Mouse (Mus musculus): ENCODE measurements at regions not wholly inside any gene's neighbourhood (a gene's known extent, or its start where the extent isn't known, plus 50 kb on each side); places are given as distances from the start of the nearest gene placed in this dataset.

- no peaks in the 10 kb centered on the region for H3K4me1 ChIP-seq (replicated peaks; ENCODE audit: control insufficient read depth, insufficient read depth)
- H3K27ac ChIP-seq (replicated peaks) = no peak overlapping the region
- WGBS = 90% methylated on average over 2 of the region's 2 CpGs
- TF ChIP-seq CTCF (IDR thresholded peaks at IDR 0.05; ENCODE audit: low read depth) (no peak), EP300 (optimal IDR thresholded peaks at IDR 0.05) (no peak)
- no peak overlapping the region for H3K4me3 ChIP-seq (ENCODE audit: low read depth, low read length)
- no peaks in the 10 kb centered on the region for H3K36me3 ChIP-seq (ENCODE audit: control insufficient read depth, insufficient read depth, low read length)
- H3K9me3 ChIP-seq (ENCODE audit: control insufficient read depth, low read length) = no peaks in the 10 kb centered on the region
- DNase-seq (ENCODE audit: low spot score) = no peak
- H3K27me3 ChIP-seq (ENCODE audit: control insufficient read depth, insufficient read depth, low read length) = no peaks in the 10 kb centered on the region
- H3K9ac ChIP-seq (ENCODE audit: low read length) = no peak overlapping the region
- H3K4me2 ChIP-seq (replicated peaks; ENCODE audit: low read depth) = no peak overlapping the region
- ATAC-seq (ENCODE audit: low FRiP score, low TSS enrichment) = no peak
These were observed 705.7 kb downstream of the Diaph3 start for GRCm38 (mm10) chr14:86435345-86435744.

- no peaks in the 10 kb centered on the region for H3K36me3 ChIP-seq (ENCODE audit: control insufficient read depth, insufficient read depth, low read length)
- WGBS = 49% methylated on average over 6 of the region's 6 CpGs
- DNase-seq (ENCODE audit: low spot score) (no peak), ATAC-seq (ENCODE audit: low FRiP score, low TSS enrichment) (no peak)
- H3K4me2 ChIP-seq (replicated peaks; ENCODE audit: low read depth) = no peak overlapping the region
- H3K9ac ChIP-seq (ENCODE audit: low read length) = no peak overlapping the region
- no peaks in the 10 kb centered on the region for H3K27me3 ChIP-seq (ENCODE audit: control insufficient read depth, insufficient read depth, low read length)
- H3K27ac ChIP-seq (replicated peaks) = no peak overlapping the region
- TF ChIP-seq EP300 (optimal IDR thresholded peaks at IDR 0.05) = no peak
- no peak for TF ChIP-seq CTCF (IDR thresholded peaks at IDR 0.05; ENCODE audit: low read depth)
- no peak overlapping the region for H3K4me3 ChIP-seq (ENCODE audit: low read depth, low read length)
- no peaks in the 10 kb centered on the region for H3K9me3 ChIP-seq (ENCODE audit: control insufficient read depth, low read length)
- no peaks in the 10 kb centered on the region for H3K4me1 ChIP-seq (replicated peaks; ENCODE audit: control insufficient read depth, insufficient read depth)
These were observed 709.7 kb downstream of the Diaph3 start for GRCm38 (mm10) chr14:86431215-86431816.

- Histone ChIP-seq H3K9ac (ENCODE audit: low read length) (no peak overlapping the region), H3K4me1 (replicated peaks; ENCODE audit: control insufficient read depth, insufficient read depth) (no peaks in the 10 kb centered on the region), H3K27me3 (ENCODE audit: control insufficient read depth, insufficient read depth, low read length) (no peaks in the 10 kb centered on the region), H3K27ac (replicated peaks) (no peak overlapping the region), H3K4me2 (replicated peaks; ENCODE audit: low read depth) (no peak overlapping the region), H3K36me3 (ENCODE audit: control insufficient read depth, insufficient read depth, low read length) (no peaks in the 10 kb centered on the region), H3K9me3 (ENCODE audit: control insufficient read depth, low read length) (no peaks in the 10 kb centered on the region), H3K4me3 (ENCODE audit: low read depth, low read length) (no peak overlapping the region)
- 60% methylated on average over 5 of the region's 5 CpGs for WGBS
- no peak for ATAC-seq (ENCODE audit: low FRiP score, low TSS enrichment)
- no peak for TF ChIP-seq EP300 (optimal IDR thresholded peaks at IDR 0.05)
- TF ChIP-seq CTCF (IDR thresholded peaks at IDR 0.05; ENCODE audit: low read depth) = no peak
- DNase-seq (ENCODE audit: low spot score) = no peak
These were observed 719.2 kb downstream of the Diaph3 start for GRCm38 (mm10) chr14:86421881-86422280.

GRCm38 (mm10) chr14:86419959-86420598 lies 721.0 kb downstream of the Diaph3 start:
- ATAC-seq (ENCODE audit: low FRiP score, low TSS enrichment) (no peak), DNase-seq (ENCODE audit: low spot score) (no peak)
- H3K9ac ChIP-seq (ENCODE audit: low read length) = no peak overlapping the region
- no peak overlapping the region for H3K27ac ChIP-seq (replicated peaks)
- TF ChIP-seq EP300 (optimal IDR thresholded peaks at IDR 0.05) (no peak), CTCF (IDR thresholded peaks at IDR 0.05; ENCODE audit: low read depth) (no peak)
- no peaks in the 10 kb centered on the region for H3K9me3 ChIP-seq (ENCODE audit: control insufficient read depth, low read length)
- H3K27me3 ChIP-seq (ENCODE audit: control insufficient read depth, insufficient read depth, low read length) = no peaks in the 10 kb centered on the region
- WGBS = 71% methylated on average over 3 of the region's 3 CpGs
- no peaks in the 10 kb centered on the region for H3K4me1 ChIP-seq (replicated peaks; ENCODE audit: control insufficient read depth, insufficient read depth)
- H3K4me2 ChIP-seq (replicated peaks; ENCODE audit: low read depth) = no peak overlapping the region
- no peak overlapping the region for H3K4me3 ChIP-seq (ENCODE audit: low read depth, low read length)
- H3K36me3 ChIP-seq (ENCODE audit: control insufficient read depth, insufficient read depth, low read length) = no peaks in the 10 kb centered on the region

GRCm38 (mm10) chr14:86396876-86397275 lies 744.2 kb downstream of the Diaph3 start:
- 91% methylated on average over 3 of the region's 3 CpGs for whole genome bisulfite sequencing
- H3K36me3 ChIP-seq (ENCODE audit: control insufficient read depth, insufficient read depth, low read length) = no peaks in the 10 kb centered on the region

GRCm38 (mm10) chr14:86395951-86396361 lies 745.1 kb downstream of the Diaph3 start:
- H3K4me2 ChIP-seq (replicated peaks; ENCODE audit: low read depth) = no peak overlapping the region
- no peaks in the 10 kb centered on the region for H3K9me3 ChIP-seq (ENCODE audit: control insufficient read depth, low read length)
- no peak overlapping the region for H3K9ac ChIP-seq (ENCODE audit: low read length)
- H3K4me1 ChIP-seq (replicated peaks; ENCODE audit: control insufficient read depth, insufficient read depth) = no peaks in the 10 kb centered on the region
- ATAC-seq (ENCODE audit: low FRiP score, low TSS enrichment) (no peak), DNase-seq (ENCODE audit: low spot score) (no peak)
- H3K27me3 ChIP-seq (ENCODE audit: control insufficient read depth, insufficient read depth, low read length) = no peaks in the 10 kb centered on the region
- H3K27ac ChIP-seq (replicated peaks) = no peak overlapping the region
- H3K36me3 ChIP-seq (ENCODE audit: control insufficient read depth, insufficient read depth, low read length) = no peaks in the 10 kb centered on the region
- 30% methylated on average over 9 of the region's 9 CpGs for WGBS
- H3K4me3 ChIP-seq (ENCODE audit: low read depth, low read length) = no peak overlapping the region
- no peak for TF ChIP-seq EP300 (optimal IDR thresholded peaks at IDR 0.05)
- TF ChIP-seq CTCF (IDR thresholded peaks at IDR 0.05; ENCODE audit: low read depth) = no peak

More at GRCm38 (mm10) chr14:86396876-86397275, 744.2 kb downstream of the Diaph3 start:
- H3K27ac ChIP-seq (replicated peaks) = no peak overlapping the region
- no peak overlapping the region for H3K4me2 ChIP-seq (replicated peaks; ENCODE audit: low read depth)
- DNase-seq (ENCODE audit: low spot score) = no peak
- no peaks in the 10 kb centered on the region for H3K4me1 ChIP-seq (replicated peaks; ENCODE audit: control insufficient read depth, insufficient read depth)
- no peak for ATAC-seq (ENCODE audit: low FRiP score, low TSS enrichment)
- no peaks in the 10 kb centered on the region for H3K9me3 ChIP-seq (ENCODE audit: control insufficient read depth, low read length)
- H3K4me3 ChIP-seq (ENCODE audit: low read depth, low read length) = no peak overlapping the region
- H3K27me3 ChIP-seq (ENCODE audit: control insufficient read depth, insufficient read depth, low read length) = no peaks in the 10 kb centered on the region
- H3K9ac ChIP-seq (ENCODE audit: low read length) = no peak overlapping the region
- no peak for TF ChIP-seq CTCF (IDR thresholded peaks at IDR 0.05; ENCODE audit: low read depth)
- no peak for TF ChIP-seq EP300 (optimal IDR thresholded peaks at IDR 0.05)
